Mouse (Mus musculus) MEL (cell line): Measurements from ENCODE around the gene Arl3.

Source experiments
- BHLHE40 ChIP-seq: IDR thresholded peaks from 2 replicates; pipeline ENCODE4 v1.6.1; 2012; ENCODE audit warnings: low read depth, mild to moderate bottlenecking, inconsistent platforms, low read length, improper control_type of control experiment, borderline replicate concordance
- CTCF ChIP-seq, 3 experiments: IDR thresholded peaks in 2 of 3; conservative IDR thresholded peaks in 1 of 3; 2 replicates each; pipeline ENCODE4 v1.5.1; 2011 to 2012; ENCODE audit warnings: low read length in 3 of 3, low read depth in 2 of 3, mild to moderate bottlenecking in 2 of 3, improper control_type of control experiment in 1 of 3, inconsistent platforms in 1 of 3, mixed read lengths in 1 of 3, moderate library complexity in 1 of 3; ENCODE audit not compliant: control insufficient read depth in 1 of 3, insufficient read depth in 1 of 3, poor library complexity in 1 of 3, severe bottlenecking in 1 of 3
- POLR2A ChIP-seq, 2 experiments: IDR thresholded peaks; 2 replicates each; pipeline ENCODE4 v1.6.1; 2011 to 2012; ENCODE audit warnings: low read length in 2 of 2, mild to moderate bottlenecking in 2 of 2, control low read depth in 1 of 2, improper control_type of control experiment in 1 of 2, low read depth in 1 of 2, moderate library complexity in 1 of 2; ENCODE audit not compliant: control insufficient read depth in 1 of 2, insufficient read depth in 1 of 2, poor library complexity in 1 of 2

DNA sequence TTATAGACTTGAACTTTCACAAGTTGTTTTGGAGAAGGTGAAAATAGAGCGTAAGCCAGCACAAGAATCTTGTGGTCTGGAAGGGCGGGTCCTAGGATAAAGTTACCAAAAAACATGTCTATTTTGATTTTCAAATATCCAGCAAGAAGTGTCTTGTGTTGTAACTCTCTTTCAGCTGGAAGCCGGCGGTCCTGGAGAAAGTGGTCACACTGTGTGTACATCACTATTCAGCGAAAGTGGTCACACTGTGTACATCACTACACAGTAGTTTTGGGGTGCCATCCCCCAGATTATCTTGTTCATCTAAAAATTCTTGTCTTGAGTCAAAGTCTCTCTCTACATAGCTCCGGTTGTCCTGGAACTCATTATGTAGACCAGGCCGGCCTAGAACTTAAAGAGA, 35.2 kb upstream of the Arl3 start:
- TF ChIP-seq BHLHE40 (no peak), POLR2A (IDR thresholded peaks at IDR 0.05; ENCODE audit: control insufficient read depth in 1 of 2, insufficient read depth in 1 of 2, low read depth in 1 of 2, low read length in 2 of 2, poor library complexity in 1 of 2) (no peak), CTCF (IDR thresholded peaks at IDR 0.05 in 2 of 3, conservative IDR thresholded peaks at IDR 0.05 in 1 of 3; ENCODE audit: control insufficient read depth in 1 of 3, insufficient read depth in 1 of 3, low read depth in 2 of 3, low read length in 3 of 3, poor library complexity in 1 of 3, severe bottlenecking in 1 of 3) (no peak)
